Mouse (Mus musculus) midbrain, embryonic 16.5 days (tissue): ENCODE data around the gene Syt9. TPM values are rescaled to one million over a fixed set of nuclear protein-coding genes. Genes with fewer than 3 reads are reported as not detected.

Experiments used
- ATAC-seq: fragments of 200-750 bp; cut with Nextera tagmentation; 2 replicates; pipeline ENCODE4 v1.8.0; 2017; ENCODE audit warnings: moderate TSS enrichment
- H3K27ac ChIP-seq: fragments of 300-500 bp; sonication (generic); 2 replicates; pipeline ENCODE4 v1.5.1; 2014; ENCODE audit warnings: mild to moderate bottlenecking, low read length, mixed read lengths
- H3K27me3 ChIP-seq: fragments of 300-500 bp; sonication (generic); 2 replicates; pipeline ENCODE4 v1.6.1; 2014; ENCODE audit warnings: low read depth, low read length, mixed read lengths; ENCODE audit not compliant: control insufficient read depth, insufficient read depth
- H3K36me3 ChIP-seq: fragments of 300-500 bp; sonication (generic); 2 replicates; pipeline ENCODE4 v1.6.1; 2014; ENCODE audit warnings: mild to moderate bottlenecking, low read length, moderate library complexity, mixed read lengths; ENCODE audit not compliant: control insufficient read depth, insufficient read depth
- H3K4me1 ChIP-seq: fragments of 300-500 bp; sonication (generic); 2 replicates; pipeline ENCODE4 v1.6.1; 2014; ENCODE audit warnings: mild to moderate bottlenecking, low read length, mixed read lengths; ENCODE audit not compliant: control insufficient read depth, insufficient read depth
- H3K4me2 ChIP-seq: fragments of 300-500 bp; sonication (generic); 2 replicates; pipeline ENCODE4 v1.6.1; 2014; ENCODE audit warnings: mild to moderate bottlenecking, low read length, mixed read lengths
- H3K4me3 ChIP-seq: fragments of 300-500 bp; sonication (generic); 2 replicates; pipeline ENCODE4 v1.5.1; 2014; ENCODE audit warnings: low read depth, mild to moderate bottlenecking, low read length, moderate library complexity, mixed read lengths
- H3K9ac ChIP-seq: fragments of 300-500 bp; sonication (generic); 2 replicates; pipeline ENCODE4 v1.6.1; 2014; ENCODE audit warnings: low read depth, low read length, mixed read lengths
- H3K9me3 ChIP-seq: fragments of 300-500 bp; sonication (generic); replicated peaks from 2 replicates; pipeline ENCODE4 v1.6.1; 2014; ENCODE audit warnings: mild to moderate bottlenecking, low read length, mixed read lengths; ENCODE audit not compliant: control insufficient read depth, poor library complexity, severe bottlenecking
- WGBS: fragments of 180-500 bp; shearing (Covaris S2); extraction: QIAGEN DNeasy Blood & Tissue Kit; methylation state at CpG from one replicate; pipeline ENCODE4 v1.1.7; 2014; 5-methylcytosine and 5-hydroxymethylcytosine counted together
- polyA plus RNA-seq: library from polyadenylated mRNA; unstranded; fragments of >200 nt; fragmentation: Nextera tagmentation; extraction: Ambion mirVana; gene quantifications from 2 replicates; pipeline ENCODE4 v1.2.1, GENCODE M21; 2015

Gene Syt9
- polyA plus RNA-seq, 1 experiment from 2014 or later, result 13.8 TPM

DNA sequence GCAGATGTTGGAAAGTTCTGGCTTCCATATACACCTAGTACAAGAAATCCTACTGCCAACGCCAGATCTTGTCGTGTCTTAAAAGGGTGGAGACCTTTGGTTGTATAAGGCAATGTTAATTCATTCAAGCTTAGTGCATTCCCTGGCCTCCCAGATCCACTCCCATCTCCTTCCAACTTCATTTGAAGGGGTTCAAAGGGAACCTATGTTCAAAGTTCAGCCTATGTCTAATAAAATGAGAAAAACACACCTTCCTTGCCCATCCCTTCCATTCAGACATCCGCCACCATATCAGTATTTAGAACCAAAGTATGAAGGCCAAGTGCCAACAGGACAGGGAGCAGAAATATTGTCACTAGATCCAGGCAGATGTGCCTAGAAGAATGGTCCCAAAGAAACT lies 177.3 kb downstream of the Syt9 start:
- no peak overlapping the region for H3K27ac ChIP-seq
- H3K36me3 ChIP-seq, result no peaks in the 10 kb centered on the region
- H3K4me1 ChIP-seq, result no peaks in the 10 kb centered on the region
- H3K9ac ChIP-seq, result no peak overlapping the region
- ATAC-seq, result no peak
- H3K9me3 ChIP-seq, result no peaks in the 10 kb centered on the region
- no peaks in the 10 kb centered on the region for H3K27me3 ChIP-seq
- WGBS, result 95% methylated on average over 3 of the region's 3 CpGs
- no peak overlapping the region for H3K4me2 ChIP-seq
- no peak overlapping the region for H3K4me3 ChIP-seq

- Histone ChIP-seq H3K36me3 (no peaks in the 10 kb centered on the region), H3K4me1 (no peaks in the 10 kb centered on the region), H3K27ac (no peak overlapping the region), H3K27me3 (no peaks in the 10 kb centered on the region), H3K9ac (no peak overlapping the region), H3K4me2 (no peak overlapping the region), H3K9me3 (0 out of 2 replicates have a peak, but pooled peaks cover 2% of the 10 kb centered on the region), H3K4me3 (no peak overlapping the region)
- no peak for ATAC-seq
- 85% methylated on average over 1 of the region's 1 CpGs for WGBS
Observed at GRCm38 (mm10) chr7:107553461-107553860, 182.9 kb downstream of the Syt9 start.

- no peak for ATAC-seq
- Histone ChIP-seq H3K4me2 (no peak overlapping the region), H3K27ac (no peak overlapping the region), H3K9me3 (0 out of 2 replicates have a peak, but pooled peaks cover 2% of the 10 kb centered on the region), H3K36me3 (no peaks in the 10 kb centered on the region), H3K4me3 (no peak overlapping the region), H3K9ac (no peak overlapping the region), H3K4me1 (no peaks in the 10 kb centered on the region), H3K27me3 (no peaks in the 10 kb centered on the region)
- WGBS, result 80% methylated on average over 3 of the region's 3 CpGs
Observed at GRCm38 (mm10) chr7:107555906-107556305, 185.4 kb downstream of the Syt9 start.

DNA sequence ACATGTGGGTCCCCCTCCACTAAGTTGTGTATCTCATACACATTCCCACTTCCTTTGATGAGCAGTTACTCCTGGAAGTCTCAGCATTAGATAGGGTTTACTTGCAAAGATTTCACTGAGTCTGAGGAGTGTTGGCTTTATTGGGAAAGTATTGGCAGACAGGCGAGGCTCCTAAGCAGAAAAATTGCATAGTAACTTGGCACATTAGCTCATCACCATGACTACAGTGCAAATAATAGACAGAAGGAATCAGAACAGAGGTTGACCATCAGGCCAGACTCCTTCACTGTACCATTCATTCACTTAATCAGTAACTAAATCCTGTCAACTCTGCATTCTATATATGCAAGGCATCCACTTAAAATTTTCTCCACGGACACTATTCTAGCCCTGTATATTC lies 190.1 kb downstream of the Syt9 start:
- no peaks in the 10 kb centered on the region for H3K36me3 ChIP-seq
- 74% methylated on average over 2 of the region's 2 CpGs for WGBS
- no peak for ATAC-seq

DNA sequence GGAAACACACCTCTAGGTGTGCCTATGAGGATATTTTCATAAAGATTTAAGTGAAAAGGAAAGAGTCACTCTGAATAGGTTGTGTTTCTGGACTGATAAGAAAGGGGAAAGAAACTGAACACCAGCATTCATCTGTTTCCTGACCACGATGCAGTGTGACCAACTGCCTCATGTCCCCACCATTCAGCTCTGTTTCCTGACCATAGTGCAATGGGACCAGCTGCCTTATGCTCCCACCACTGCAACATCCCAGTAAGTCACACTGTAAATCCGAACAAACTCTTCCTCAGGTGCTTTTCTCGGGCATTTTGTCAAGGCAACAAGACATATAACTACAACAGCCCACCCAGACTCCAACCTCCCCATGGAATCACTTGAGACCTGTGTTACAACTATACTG lies 191.1 kb downstream of the Syt9 start:
- ATAC-seq, result no peak
- WGBS, result 81% methylated on average over 3 of the region's 3 CpGs
- no peak overlapping the region for H3K27ac ChIP-seq

More for the DNA sequence above, 190.1 kb downstream of the Syt9 start:
- H3K4me2 ChIP-seq, result no peak overlapping the region
- 0 out of 2 replicates have a peak, but pooled peaks cover 2% of the 10 kb centered on the region for H3K9me3 ChIP-seq
- no peak overlapping the region for H3K4me3 ChIP-seq
- H3K4me1 ChIP-seq, result no peaks in the 10 kb centered on the region
- no peak overlapping the region for H3K9ac ChIP-seq
- H3K27ac ChIP-seq, result no peak overlapping the region
- H3K27me3 ChIP-seq, result no peaks in the 10 kb centered on the region

GRCm38 (mm10) chr7:107563727-107564126 lies 193.2 kb downstream of the Syt9 start:
- H3K36me3 ChIP-seq, result no peaks in the 10 kb centered on the region
- 60% methylated on average over 2 of the region's 2 CpGs for WGBS
- H3K27ac ChIP-seq, result no peak overlapping the region
- H3K27me3 ChIP-seq, result no peaks in the 10 kb centered on the region
- H3K9ac ChIP-seq, result no peak overlapping the region
- no peaks in the 10 kb centered on the region for H3K4me1 ChIP-seq
- no peaks in the 10 kb centered on the region for H3K9me3 ChIP-seq
- H3K4me2 ChIP-seq, result no peak overlapping the region
- no peak overlapping the region for H3K4me3 ChIP-seq
- ATAC-seq, result no peak

More for the DNA sequence above, 191.1 kb downstream of the Syt9 start:
- Histone ChIP-seq H3K9ac (no peak overlapping the region), H3K27me3 (no peaks in the 10 kb centered on the region), H3K4me2 (no peak overlapping the region), H3K4me3 (no peak overlapping the region), H3K4me1 (no peaks in the 10 kb centered on the region), H3K36me3 (no peaks in the 10 kb centered on the region), H3K9me3 (0 out of 2 replicates have a peak, but pooled peaks cover 2% of the 10 kb centered on the region)

DNA sequence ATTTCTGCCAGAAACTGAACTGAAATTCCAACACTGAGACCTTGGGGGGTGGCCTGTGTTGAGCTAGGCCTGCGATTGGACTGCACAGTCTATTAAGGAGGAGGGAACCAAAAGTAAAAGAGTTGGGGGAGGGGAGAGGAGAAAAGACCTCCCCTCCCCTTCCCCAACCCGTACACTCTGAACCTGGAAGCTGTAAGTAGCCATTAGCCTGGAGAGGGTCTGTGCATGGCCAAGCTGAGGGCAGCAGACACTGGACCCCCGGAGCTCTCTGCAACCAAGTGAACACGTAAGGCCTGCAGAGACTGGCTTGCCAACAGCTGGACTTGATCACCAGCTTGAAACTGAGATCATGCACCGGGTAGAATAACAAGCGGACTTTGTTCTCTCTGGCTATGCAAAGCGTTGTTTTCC lies 196.7 kb downstream of the Syt9 start, which contains the start of gene Olfml1:
Olfml1 (plus strand) TSS at position 186 of the 411 bp plus-strand sequence.
- H3K9me3 ChIP-seq, result no peaks in the 10 kb centered on the region
- no peak within 1 kb of the TSS for H3K9ac ChIP-seq
- no peaks in the 10 kb centered on the region for H3K4me1 ChIP-seq
- no peak for ATAC-seq
- no peaks in the 10 kb centered on the region for H3K27me3 ChIP-seq
- H3K36me3 ChIP-seq, result no peaks in the 10 kb centered on the region
- H3K27ac ChIP-seq, result no peak within 1 kb of the TSS
- no peak within 1 kb of the TSS for H3K4me2 ChIP-seq
- 59% methylated on average over 7 of the region's 7 CpGs for WGBS
- H3K4me3 ChIP-seq, result no peak within 1 kb of the TSS

GRCm38 (mm10) chr7:107567674-107568073 lies 197.1 kb downstream of the Syt9 start:
- H3K27me3 ChIP-seq, result no peaks in the 10 kb centered on the region
- no peak overlapping the region for H3K9ac ChIP-seq
- WGBS, result 76% methylated on average over 5 of the region's 5 CpGs
- no peaks in the 10 kb centered on the region for H3K9me3 ChIP-seq
- no peak for ATAC-seq
- no peaks in the 10 kb centered on the region for H3K36me3 ChIP-seq
- H3K4me2 ChIP-seq, result no peak overlapping the region
- H3K4me1 ChIP-seq, result no peaks in the 10 kb centered on the region
- H3K27ac ChIP-seq, result no peak overlapping the region
- no peak overlapping the region for H3K4me3 ChIP-seq

DNA sequence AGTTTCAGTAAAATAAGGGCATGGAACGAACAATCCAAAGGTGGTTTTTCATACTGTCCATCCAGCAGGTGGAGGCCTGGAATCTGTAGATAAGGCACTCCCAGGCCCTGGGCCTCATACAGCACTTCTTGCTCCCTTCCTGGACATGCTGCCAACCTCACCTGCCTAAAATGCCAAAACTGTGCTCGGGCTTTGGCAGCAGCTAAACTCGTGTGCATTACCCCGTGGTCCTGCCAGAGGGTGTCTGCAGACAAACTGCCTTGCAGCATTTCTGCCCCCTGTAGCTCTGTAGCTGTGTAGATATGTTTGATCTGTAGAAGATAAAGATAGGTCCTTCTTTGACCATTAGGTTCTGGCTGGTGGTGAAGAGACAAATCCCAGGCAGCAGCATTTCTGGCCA lies 198.4 kb downstream of the Syt9 start:
- Histone ChIP-seq H3K9ac (no peak overlapping the region), H3K27me3 (no peaks in the 10 kb centered on the region), H3K4me3 (no peak overlapping the region), H3K4me2 (no peak overlapping the region), H3K9me3 (no peaks in the 10 kb centered on the region), H3K36me3 (no peaks in the 10 kb centered on the region), H3K27ac (no peak overlapping the region), H3K4me1 (no peaks in the 10 kb centered on the region)
- WGBS, result 81% methylated on average over 4 of the region's 4 CpGs
- ATAC-seq, result no peak
